Mouse (Mus musculus) adipocyte (in vitro differentiated cells): ENCODE results near the gene Glp1r.

Experiments used
- DNase-seq: peaks from one replicate; pipeline ENCODE4 v3.0.0-alpha.2; 2016; ENCODE audit warnings: low spot score

Glp1r gene

DNA sequence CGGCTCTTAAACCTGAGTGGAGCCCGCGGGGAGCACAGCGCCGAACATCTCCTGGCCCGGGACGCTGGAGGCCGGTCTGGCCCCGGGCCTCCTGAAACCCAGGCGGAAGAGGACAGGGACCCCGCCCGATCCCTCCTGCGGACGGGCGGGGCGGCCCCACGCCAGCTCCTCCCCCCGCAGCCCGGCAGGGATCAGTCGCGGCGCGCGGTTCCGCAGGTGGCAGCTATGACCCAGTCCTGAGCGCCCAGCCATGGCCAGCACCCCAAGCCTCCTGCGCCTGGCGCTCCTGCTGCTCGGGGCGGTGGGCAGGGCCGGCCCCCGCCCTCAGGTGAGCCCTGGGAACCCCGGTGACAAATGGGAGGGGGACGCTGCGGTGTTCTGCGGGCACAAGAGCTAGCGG is at the start of gene Glp1r:
Gene Glp1r (plus strand): TSS at position 191 of the 400 bp plus-strand sequence.
- no peak for DNase-seq

DNA sequence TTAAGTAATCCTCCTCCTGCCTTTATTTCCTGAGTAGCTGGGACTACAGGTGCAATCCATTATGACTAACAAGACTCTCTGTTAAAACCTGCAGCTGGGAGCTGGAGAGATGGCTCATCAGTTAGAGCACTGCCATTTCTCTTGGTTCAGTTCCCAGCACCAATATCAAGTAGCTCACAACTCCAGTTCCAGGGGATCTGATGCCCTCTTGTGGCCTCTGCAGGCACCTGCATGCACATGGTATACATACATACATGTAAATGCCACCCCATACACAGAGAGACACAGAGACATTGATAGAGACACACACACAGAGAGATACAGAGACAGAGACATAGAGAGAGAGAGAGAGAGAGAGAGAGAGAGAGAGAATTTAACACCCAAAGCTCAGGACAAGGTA is 49.3 kb upstream of the Glp1r start:
- no peak for DNase-seq

DNA sequence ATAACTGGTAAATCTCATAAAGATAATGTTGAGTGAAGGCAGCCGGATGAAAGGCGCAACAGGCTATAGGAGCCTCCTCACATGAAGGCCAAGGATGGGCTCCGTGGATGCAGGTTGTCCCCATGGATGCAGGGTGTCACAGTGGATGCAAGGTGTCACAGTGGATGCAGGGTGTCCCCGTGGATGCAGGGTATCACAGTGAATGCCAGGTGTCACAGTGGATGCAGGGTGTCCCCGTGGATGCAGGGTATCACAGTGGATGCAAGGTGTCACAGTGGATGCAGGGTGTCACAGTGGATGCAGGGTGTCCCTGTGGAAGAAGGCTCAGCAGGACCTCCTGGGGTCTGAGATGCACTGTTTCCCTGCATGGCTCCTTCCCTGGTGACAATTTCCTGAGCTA is 44.3 kb upstream of the Glp1r start:
- DNase-seq: no peak

DNA sequence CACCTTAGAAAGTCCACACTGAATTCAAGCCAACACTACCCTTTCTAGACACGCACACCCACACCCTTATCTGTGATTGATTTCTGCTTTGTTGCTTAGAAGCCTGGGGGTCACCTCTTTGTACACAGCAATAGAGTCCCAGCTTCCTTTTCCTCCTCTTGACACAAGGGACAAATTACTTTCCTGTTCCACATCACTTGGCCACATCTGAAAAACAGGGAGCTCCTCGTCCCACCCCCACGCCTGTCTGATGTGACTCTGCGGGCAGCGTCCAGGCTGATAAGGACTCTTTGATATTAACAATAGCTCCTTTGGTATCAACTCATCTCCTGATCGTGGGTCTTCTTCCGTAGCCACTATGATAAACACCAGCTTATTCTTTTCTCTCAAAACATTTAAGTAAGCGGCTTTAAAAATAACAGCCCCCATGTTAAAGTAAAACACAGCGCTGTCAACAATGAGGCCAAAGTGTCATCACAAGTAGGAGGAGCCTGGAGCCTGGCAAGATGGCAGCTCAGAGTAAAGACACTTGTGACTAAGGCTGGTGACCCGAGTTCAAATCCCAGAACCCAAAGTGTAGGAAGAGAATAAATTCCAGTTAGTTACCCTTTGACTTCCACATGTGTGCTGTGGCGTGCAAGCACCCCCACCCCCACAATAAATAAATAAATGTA is 42.9 kb upstream of the Glp1r start:
- DNase-seq: no peak

DNA sequence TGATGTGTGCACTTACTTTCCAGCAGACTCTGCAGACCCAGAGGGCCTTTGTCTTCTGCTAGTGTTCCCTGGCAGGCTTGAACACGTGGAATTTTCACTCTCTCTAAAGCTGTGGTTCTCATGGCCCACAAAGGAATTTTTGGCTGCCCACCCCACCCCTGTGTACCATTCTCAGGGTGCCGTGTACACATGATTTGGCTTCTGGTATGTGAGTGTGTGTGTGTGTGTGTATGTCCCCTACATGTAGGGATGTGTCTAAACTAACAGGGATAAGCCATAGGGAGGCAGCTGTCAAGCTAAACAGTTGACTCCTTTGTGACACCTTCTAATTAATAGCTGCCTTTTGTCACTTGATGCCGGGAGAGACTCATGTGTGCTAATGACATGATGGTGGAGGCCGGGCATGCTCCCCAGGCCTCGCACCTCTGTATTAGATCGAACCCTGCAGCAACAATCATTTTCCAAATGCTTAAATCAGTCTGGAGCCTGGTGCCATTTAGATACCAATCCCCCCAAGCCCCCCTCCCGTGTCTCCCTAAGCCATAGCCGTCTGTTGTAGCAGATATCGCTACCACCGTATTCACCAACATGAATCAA is 41.5 kb upstream of the Glp1r start:
- DNase-seq: no peak

DNA sequence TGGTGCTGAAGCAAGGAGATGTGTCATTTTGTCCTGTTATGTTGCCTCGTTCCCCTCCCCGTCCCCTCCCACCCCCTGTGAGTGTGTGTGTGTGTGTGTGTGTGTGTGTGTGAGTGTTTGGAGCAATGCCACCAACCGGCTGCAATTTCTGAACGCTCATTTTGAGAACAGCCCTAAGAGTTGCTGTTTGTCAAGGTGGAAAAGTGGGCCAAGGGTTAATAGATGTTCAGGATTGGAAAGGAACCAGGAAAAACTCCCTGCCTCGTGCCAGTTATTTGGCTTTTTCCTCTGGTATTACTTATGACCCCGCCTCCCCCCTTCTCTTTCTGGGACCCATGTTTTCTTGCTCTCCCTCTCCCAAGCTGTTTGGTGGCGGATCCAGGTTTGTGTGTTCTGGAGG is 41.0 kb upstream of the Glp1r start:
- no peak for DNase-seq

DNA sequence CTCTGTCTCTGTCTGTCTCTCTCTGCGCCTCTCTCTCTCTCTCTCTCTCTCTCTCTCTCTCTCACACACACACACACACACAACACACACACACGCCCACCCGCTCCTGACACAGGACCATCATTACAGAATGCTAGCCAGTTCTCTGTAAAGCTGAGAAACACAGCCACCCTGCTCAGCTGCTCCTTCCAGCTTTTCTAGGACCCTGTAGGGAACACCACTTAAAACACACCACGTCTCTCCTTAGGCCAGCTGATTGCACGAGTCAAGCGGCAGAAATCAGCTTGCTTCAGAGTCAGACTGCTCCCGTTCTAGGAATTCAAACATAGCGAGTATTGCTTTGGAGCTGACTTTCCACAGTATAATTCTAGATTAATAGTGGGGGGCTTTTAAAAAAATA is 35.3 kb upstream of the Glp1r start:
- no peak for DNase-seq

DNA sequence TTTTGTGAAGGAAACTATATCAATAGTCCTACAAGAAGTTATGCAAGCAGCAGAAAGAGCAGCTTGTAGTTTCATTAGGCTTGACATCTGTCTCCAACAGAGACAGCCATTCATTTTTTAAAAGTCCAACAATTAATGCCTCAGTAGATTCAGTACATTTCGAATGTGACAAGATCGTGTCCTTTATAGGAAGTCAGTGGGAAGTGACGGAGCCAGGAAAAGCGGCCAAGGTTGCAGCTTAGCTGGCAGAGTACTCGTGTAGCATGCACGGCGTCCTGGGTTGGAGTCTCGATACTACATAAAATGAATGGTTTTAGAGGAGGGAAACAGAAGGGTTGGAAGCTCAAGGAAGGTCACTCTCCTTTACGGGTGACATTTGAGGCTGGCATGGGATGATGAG is 34.7 kb upstream of the Glp1r start:
- DNase-seq: no peak

DNA sequence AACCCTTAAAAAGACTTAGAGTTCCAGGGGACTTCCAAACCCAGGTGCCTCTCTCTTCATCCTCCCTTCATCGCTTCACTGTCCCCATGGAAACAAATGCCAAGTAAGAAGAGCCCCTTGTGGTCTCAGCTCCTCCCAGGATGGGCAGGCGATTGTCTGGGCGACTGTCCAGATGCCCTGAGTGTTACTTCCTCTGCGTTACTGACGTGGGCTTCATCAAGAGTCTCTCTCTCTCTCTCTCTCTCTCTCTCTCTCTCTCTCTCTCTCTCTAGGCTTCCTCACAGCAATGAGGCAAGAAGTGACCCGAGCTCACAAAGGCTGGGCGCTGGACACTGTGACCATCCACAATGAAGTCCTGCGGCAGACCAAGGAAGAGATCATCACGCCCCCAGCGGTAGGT is 30.6 kb upstream of the Glp1r start:
- DNase-seq: no peak

DNA sequence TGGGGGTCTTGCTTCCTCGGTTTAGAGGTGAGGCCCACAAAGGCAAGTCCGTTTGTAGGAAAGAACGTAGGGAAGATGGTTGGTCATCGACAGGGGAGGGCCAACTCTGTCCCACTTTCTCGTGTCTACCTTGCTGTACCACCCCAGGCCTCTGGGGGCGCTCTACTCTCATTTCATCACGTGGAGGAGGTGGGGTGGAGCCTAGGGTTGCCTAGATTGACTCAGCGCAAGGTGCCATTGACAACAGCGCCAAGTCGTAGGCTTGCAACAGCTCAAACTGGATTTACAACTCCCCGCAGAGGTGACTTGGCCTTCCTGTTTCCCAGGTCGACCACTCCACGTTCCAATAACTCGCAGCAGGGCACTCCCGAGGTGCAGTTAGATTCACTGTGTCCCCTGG is 27.3 kb upstream of the Glp1r start:
- no peak for DNase-seq

DNA sequence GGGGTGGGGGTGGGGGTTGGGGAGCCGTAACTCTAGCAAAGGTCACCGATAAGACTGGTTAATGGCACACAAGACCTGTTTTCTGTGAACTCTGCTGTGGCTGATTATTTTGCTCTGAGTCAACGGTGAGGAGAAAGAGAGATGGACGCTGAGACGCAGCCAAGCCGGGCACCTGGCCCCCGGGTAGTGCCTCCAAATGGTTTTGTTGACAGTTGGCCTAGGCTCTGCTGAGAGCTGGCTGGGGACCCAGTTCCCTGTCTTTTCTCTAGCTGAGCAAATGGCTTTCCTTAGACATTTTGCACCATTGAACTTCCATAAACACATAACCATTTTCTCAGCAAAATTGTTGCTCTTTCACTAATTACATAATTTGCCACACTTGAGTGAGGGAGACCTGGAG is 24.2 kb upstream of the Glp1r start:
- peak; percentile 25 for DNase-seq

DNA sequence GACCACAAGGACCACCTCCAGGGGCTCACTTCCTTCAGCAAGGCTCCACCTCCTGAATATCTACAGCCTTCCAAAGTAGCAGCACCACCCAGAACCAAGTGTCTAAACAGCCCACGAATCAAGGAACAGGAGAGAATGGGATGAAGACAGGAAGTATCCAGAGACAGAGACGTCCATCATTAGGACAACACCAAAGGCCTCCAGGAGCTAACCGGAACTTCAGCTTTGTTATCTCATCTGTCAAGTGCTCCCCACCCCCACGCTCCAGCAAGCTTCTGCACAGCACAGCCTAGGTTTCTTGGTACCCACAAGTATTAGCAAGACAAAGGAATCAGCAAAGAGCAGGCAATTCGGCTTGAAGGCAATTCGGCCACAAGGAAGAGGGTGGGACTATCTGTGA is 23.0 kb upstream of the Glp1r start:
- no peak for DNase-seq

DNA sequence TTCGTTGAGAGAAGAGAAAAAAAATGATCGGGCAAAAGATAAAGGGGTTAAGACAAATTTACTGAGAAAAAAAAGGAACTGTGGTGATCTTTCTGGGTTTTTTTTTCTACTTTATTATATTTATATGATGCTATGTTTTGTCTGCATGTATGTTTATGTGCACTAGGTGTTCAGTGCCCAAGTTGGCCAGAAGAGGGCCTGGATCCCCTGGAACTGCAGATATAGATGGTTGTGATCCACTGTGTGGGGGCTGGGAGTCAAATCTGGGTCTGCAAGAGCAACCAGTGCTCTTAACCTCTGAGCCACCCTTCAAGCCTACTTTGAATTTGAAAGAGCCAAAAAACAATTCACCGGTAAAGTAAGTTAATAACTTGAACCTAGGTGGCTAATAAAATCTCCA is 21.2 kb upstream of the Glp1r start:
- no peak for DNase-seq

DNA sequence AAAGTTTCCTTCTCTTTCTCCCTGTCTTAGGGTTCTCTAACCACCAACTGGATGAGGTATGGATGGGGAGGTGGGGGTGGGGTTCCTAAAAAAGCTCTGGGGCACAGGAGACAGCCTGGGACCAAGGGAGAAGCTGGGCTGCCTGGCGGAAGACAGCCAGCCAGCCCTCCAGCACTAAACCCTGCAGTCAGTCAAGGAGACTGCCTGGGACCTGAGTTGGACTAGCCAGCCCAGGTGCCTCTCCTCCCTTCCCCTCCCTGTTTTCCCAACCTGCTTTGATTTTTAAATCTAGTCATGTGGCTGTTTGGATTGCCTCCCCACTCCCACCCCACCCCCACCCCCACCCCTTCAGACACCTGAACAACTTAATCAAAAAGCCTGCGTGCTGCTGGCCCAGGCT is 20.6 kb upstream of the Glp1r start:
- no peak for DNase-seq

DNA sequence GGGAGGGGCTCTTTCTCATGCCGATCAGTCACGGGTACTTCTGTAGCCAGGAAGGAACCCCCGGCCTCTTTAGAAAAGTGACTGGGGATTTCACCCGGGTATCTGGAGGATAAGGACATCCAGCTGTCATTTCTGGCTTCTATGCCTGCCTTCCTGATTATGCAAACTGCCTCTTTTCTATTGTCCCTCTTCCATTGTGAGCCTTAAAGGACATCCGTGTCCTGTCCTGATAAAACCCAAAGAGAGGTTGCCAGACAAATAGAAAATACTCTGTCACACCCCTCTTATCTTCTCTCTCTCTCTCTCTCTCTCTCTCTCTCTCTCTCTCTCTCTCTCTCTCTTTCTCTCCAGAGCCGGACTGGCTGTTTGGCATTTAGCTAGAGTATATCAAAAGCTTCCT is 19.4 kb upstream of the Glp1r start:
- DNase-seq: no peak

DNA sequence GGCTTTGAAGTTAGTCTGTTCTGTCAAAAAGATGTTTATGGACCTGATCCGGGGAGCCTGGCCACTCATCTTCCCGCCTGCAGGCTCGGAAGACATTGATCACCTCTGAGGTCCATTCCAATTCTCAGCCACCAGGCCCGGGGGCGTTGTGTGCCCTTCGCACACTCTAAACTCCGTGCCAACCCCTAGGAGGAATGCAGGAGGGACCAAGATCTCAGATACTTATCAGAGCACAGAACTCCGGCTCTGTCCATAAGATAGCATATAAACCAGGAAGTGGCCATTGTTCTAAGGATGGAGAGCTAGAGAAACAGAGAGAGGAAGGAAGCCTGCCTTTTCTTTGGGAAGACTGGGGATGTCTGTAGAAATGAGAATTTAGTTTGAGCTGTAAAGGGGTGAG is 18.1 kb upstream of the Glp1r start:
- no peak for DNase-seq

DNA sequence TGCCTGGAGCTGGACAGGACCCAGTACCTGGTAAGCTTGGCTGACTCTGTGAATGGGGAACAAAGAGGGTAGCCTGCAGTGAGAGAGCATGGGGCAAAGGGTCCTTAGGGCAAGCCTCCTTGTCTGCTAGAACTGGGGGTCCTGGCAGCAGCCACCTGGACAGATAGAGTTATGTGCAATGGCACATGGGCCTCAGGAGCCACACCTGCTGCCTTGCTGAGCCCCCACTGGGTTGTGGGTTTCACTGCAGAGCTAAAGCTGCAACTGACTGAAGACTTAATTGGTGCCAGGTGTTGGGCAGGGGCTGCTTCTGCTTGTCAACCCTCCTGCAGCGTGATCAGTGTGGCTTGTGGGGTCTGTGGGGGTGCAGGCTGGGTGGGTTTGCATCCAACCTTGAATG is 9.5 kb upstream of the Glp1r start:
- DNase-seq: no peak

DNA sequence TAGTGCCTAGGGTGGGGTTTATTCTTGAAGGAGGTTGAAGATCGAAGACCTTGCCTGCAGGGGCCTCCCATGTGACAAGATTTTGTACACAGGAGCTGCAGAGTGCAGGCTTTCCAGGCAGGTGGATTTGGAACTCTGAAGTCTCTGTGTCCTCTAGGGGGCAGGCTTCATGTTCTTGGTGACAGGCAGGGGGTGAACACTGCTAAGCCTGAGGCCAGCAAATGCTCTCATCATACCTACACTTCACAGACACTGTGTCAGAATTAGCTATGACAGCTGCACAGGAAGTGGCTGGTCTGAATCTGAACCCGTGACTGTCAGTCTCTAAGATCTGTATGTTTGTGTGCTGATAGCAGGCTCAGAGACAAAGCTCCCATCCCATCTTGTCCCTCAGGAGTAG is 8.9 kb upstream of the Glp1r start:
- DNase-seq: no peak

DNA sequence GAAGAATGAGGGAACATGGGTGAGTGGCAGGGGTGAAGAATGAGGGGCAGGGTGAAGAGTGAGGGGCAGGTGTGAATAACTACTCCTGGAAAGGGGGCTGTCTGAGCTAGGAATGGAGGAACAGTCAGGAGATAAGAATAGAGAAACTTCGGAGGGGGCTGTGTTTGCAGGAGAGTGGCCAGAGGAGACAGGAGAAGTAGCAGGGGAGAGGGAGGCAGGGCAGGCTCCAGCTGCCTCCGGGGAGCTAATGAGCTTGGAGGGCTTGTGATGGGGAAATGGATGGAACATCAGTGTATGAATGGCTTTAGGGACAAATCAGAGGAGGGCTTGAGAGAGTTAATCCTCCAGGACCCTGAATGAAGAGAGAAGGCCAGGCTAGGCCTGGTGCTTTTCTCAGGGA is 4.5 kb upstream of the Glp1r start:
- DNase-seq: no peak

DNA sequence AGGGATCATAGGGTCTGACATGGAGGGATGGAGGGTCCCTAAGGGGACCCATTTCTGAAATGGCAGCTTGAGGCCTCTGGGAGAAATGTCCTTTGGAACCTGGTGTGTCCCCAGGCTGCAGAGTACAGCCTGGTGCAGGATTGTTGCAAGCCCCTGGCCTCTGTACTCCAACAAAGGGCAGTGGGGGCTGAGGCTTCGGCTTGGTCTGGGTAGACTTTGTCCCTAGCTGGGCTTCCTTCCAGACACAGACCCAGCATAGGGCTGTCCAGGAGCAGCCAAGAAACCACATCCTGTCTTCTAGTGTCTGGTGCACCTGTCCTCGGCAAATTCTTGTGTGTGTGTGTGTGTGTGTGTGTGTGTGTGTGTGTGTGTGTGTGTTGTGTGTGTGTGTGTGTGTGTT is 2.5 kb downstream of the Glp1r start:
- no peak for DNase-seq

DNA sequence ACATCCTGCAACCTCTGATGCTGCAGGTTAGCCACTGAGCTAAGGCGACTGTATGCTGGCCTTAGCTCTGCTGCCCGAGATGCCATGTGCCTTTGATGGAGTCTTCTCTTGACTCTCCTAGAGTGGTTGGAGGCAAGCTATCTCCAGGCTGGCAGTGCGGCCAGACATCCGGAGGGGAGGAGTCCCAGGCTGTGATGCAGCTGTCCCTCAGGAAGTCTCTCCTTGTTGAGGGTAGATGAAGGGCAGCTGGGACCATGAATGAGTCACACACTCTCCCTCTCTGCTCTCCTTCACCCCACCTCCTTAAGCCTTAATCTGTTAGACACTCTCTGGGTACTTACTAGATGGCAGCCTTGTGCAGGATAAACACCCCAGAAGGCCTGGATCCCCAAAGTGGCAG is 6.0 kb downstream of the Glp1r start:
- no peak for DNase-seq

DNA sequence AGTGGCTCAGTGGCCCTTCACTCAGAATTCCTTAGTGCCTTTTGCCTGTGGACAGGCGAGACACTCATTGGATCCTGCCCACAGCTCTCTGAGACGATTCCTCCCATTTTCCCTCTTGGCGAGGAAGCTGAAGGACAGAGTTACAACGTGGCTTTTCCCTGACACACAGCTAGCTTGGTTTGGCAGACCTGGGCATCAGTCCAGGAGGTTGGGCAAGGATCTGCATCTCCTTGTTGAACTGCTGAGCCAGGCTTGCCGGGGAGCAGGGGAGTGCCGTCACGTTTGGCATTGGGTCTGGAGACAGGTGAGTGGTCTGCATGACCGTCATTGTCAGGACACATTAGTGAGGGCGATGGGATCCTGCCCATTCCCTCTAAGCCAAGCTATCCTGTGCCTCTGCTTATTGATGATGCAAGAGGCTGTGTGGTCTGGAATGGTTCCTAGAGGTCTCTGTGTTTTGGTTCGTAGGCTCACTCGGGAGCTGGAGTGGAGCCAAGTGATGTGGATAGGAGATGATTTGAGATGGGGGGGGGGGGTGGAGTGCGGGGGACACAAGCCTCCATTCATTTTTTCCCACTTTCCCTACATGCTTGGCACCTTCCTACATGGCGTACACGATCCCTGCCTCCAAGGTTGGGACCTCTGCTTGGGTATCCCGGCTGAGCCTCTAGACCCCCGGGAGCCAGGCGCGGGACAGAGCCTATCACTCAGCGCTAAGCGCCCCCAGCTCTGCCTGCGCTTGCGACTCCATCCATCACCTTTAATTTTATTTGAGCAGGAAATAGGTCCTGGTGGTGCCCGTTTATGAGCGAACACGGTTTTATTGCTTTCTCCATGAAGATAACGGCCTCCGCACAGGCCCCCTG is 9.5 kb downstream of the Glp1r start:
- peak; percentile 86 for DNase-seq

DNA sequence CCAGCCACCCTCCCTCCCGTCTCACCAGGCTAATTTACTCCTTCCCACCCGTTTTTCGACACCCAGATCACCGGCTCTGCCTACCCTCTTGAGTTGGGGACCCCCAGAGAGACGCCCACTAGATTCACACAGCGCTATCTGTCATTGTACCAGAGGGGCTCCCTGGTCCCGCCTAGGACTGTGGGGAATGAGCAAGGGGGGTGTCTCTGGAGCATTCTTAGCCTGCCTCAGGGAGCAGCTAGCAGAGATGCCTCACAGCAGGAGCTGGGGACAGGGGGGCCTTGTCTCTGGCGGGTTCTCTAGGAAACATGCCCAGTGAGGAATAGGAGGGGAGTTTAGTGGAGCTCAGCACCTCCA is 10.1 kb downstream of the Glp1r start:
- no peak for DNase-seq

DNA sequence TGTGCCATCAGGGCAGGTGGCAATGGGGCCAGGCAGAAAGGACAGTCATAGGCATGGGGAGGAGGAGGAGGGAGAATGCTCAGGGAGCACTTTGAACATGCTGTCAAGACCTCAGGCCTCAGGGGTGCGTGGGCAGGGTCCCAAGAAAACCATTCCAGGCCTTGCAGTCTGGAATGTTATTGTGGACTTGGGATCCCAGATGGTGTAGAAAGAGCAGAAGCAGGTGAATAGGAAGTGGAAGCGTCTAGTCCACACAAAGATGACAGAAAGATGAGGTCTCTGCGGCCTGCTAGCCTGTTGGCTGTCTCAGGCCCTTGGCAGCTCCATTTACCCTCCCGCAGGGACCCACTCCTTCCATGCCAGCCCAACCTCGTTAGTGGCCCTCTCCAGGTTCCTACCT is 10.9 kb downstream of the Glp1r start:
- DNase-seq: no peak
